Mouse (Mus musculus): ENCODE data around the gene Vamp2. TPM values are rescaled to one million over a fixed set of nuclear protein-coding genes. Genes with fewer than 3 reads are reported as not detected.

The Vamp2 gene
- polyA plus RNA-seq (2012; rRNA removed), result 124 and 131 TPM in 2 replicates

GRCm38 (mm10) chr11:69088103-69088855 is at the start of gene Vamp2:
Gene Vamp2, plus strand, starts transcription at chr11:69088490.

DNA sequence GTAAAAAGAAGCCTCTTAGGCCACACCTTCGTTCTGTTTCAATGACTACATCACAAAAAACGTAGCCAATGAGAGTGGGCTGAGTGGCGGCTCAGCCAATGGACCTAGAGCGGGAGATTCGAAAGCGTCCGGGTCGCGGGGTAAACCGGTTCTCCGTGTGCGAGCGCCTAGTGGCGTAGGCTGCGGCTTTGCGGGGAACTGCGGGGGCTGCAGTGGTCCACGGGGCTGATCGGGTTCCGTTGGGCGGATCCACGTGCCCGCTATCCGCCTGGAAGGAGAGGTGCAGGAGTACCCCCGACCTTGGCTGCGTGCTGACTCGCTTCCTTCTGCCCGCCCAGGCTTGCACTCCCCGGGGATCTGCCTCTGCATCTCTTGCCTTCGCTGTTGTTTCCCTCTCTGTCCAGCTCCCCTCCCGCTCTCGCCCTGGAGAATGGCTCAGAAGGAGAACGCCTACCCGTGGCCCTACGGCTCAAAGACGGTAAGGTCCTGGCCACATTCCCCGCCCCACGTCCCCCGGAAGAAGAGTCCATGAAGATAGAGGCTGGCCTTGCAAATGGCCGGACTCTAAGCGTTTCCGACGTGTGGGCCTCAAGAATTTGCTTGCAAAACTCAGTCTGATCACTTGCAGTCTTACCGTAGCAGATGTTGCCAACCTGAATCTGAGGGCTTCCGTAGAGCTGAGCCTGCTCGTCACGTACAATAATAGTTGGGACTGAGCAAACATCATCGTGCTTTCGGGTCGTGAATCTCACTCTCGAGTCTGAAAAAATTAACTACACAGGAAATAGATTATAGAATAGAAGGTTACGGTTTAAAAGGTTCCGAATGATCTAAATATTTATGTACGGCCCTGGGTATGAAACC is 42.5 kb upstream of the Vamp2 start, which contains the start of gene Aurkb:
Gene Aurkb (plus strand): TSS at position 117 of the 864 bp plus-strand sequence.

GRCm38 (mm10) chr11:69059357-69059974 is 28.8 kb upstream of the Vamp2 start, which contains the start of gene Borcs6:
Gene Borcs6, plus strand, starts transcription at chr11:69059717.

DNA sequence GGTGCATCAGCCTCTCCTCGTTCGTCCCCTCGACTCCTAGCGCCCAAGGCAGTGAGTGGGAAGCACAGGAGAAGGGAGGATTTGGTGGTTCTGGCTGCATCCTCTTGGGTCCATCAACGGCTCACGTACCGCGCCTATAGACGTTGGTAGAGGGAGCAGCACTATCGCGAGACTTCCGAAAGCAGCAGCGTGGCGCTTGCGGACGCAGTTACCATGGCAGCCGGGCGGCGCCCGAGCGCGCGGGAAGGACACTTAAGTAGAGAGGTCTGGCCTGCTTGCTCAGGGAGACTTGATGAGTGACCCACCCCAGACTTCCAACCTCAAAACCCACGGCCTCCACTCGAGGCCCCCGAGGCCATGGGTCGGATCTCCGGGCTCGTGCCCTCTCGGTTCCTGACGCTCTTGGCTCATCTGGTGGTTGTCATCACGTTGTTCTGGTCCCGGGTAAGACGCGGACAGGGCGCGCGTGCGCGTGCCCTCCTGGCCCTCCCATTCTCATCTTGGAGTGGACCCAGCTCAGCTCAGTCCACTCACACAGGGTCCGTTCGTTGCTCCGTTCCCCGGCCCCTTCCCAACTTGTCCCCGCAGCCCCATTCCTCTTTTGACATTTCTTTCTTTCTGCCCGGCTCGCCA is 17.6 kb upstream of the Vamp2 start, which contains the start of gene Tmem107:
Gene Tmem107 (plus strand): TSS at position 217 of the 633 bp plus-strand sequence.

DNA sequence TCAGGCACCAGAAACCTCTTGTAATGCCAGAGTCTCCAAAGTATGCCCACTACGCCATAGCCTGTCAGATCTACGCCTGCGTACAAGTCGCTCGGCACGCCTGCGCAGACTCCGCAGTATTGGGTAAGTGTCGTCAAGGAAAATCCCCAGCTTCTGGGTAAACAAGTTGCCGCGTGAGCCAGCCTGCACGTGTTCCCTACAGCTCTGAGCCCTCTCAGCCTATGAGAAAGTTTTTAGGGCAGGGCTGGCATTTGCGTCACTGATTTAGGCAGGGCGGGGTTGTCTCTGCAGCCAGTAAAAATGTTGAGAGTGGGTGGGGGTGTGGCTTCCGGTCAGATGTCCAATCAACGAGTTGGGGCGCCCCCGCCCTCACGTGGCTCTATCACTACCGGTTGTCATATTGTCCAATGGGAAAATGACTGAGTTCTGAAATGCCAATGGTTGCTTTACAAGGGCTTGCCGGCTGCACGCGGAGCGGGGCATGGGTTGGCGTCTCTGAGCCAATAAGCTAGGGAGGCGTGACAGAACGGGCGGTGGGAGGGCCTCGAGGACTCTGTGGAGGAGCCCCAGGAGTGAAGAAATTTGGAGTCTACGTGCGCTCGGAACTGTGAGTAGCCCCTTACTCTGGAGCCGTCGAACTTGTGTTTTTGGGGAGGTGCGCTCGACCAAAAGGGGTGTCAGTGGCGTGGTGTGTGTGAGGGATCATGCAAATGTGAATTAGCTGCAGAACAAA is 6.6 kb downstream of the Vamp2 start, which contains the start of gene Per1:
Gene Per1 (plus strand): TSS at position 521 of the 733 bp plus-strand sequence.

GRCm38 (mm10) chr11:69120221-69121000 is 32.1 kb downstream of the Vamp2 start, which contains the start of gene Hes7:
Gene Hes7, plus strand, starts transcription at chr11:69120404.

GRCm38 (mm10) chr11:69122336-69122951 is 34.2 kb downstream of the Vamp2 start, which contains the start of gene 9130213A22Rik:
Gene 9130213A22Rik, minus strand, starts transcription at chr11:69122589.

DNA sequence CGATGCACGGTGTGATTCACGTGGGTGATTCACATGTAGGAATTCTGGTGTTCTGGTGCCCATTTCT is 37.4 kb downstream of the Vamp2 start, which contains the start of gene Aloxe3:
Gene Aloxe3 (plus strand): TSS at position 45 of the 67 bp plus-strand sequence.

Other genes starting within 250 kb of the Vamp2 start
- gene Ndel1, start 216.6 kb upstream of the Vamp2 start, polyA plus RNA-seq (2012; rRNA removed), result 35.3 and 44.4 TPM in 2 replicates
- gene Rnf222, start 199.9 kb upstream of the Vamp2 start, polyA plus RNA-seq (2012; rRNA removed), result 0.01 and 0.07 TPM in 2 replicates
- gene Rpl26, start 186.9 kb upstream of the Vamp2 start, polyA plus RNA-seq (2012; rRNA removed), result 3,101 and 4,088 TPM in 2 replicates
- 0.53 and 0.83 TPM in 2 replicates for gene Odf4, start 161.4 kb upstream of the Vamp2 start, polyA plus RNA-seq (2012; rRNA removed)
- gene Arhgef15, start 131.0 kb upstream of the Vamp2 start, polyA plus RNA-seq (2012; rRNA removed), result 10.0 and 11.0 TPM in 2 replicates
- gene Slc25a35, start 120.4 kb upstream of the Vamp2 start, polyA plus RNA-seq (2012; rRNA removed), result 1.1 and 2.1 TPM in 2 replicates
- gene Rangrf, start 113.3 kb upstream of the Vamp2 start, polyA plus RNA-seq (2012; rRNA removed), result 30.4 and 44.3 TPM in 2 replicates
- 37.7 and 41.5 TPM in 2 replicates for gene Pfas, start 80.0 kb upstream of the Vamp2 start, polyA plus RNA-seq (2012; rRNA removed)
- gene Ctc1, start 72.6 kb upstream of the Vamp2 start, polyA plus RNA-seq (2012; rRNA removed), result 96.6 and 109 TPM in 2 replicates
- 133 and 173 TPM in 2 replicates for gene Aurkb, start 42.8 kb upstream of the Vamp2 start, polyA plus RNA-seq (2012; rRNA removed)
- gene Borcs6, start 28.8 kb upstream of the Vamp2 start, polyA plus RNA-seq (2012; rRNA removed), result 10.2 and 17.2 TPM in 2 replicates
- gene Tmem107, start 17.7 kb upstream of the Vamp2 start, polyA plus RNA-seq (2012; rRNA removed), result 21.2 and 36.6 TPM in 2 replicates
- 8.0 and 9.8 TPM in 2 replicates for gene Per1, start 6.7 kb downstream of the Vamp2 start, polyA plus RNA-seq (2012; rRNA removed)
- 0.35 and 0.40 TPM in 2 replicates for gene Hes7, start 31.9 kb downstream of the Vamp2 start, polyA plus RNA-seq (2012; rRNA removed)
- 0.14 and 0.15 TPM in 2 replicates for gene 9130213A22Rik, start 34.1 kb downstream of the Vamp2 start, polyA plus RNA-seq (2012; rRNA removed)
- 0.16 TPM in 2 replicates for gene Aloxe3, start 37.4 kb downstream of the Vamp2 start, polyA plus RNA-seq (2012; rRNA removed)
- 0.05 TPM in 2 replicates for gene Alox12b, start 68.5 kb downstream of the Vamp2 start, polyA plus RNA-seq (2012; rRNA removed)
- gene Alox8, start 109.4 kb downstream of the Vamp2 start, polyA plus RNA-seq (2012; rRNA removed), result 0.05 and 0.07 TPM in 2 replicates
- gene Gucy2e, start 148.5 kb downstream of the Vamp2 start, polyA plus RNA-seq (2012; rRNA removed), result 0.05 and 0.06 TPM in 2 replicates
- gene Cntrob, start 235.3 kb downstream of the Vamp2 start, polyA plus RNA-seq (2012; rRNA removed), result 49.2 and 87.7 TPM in 2 replicates
- 142 and 178 TPM in 2 replicates for gene Trappc1, start 235.5 kb downstream of the Vamp2 start, polyA plus RNA-seq (2012; rRNA removed)
- gene Kcnab3, start 237.8 kb downstream of the Vamp2 start, polyA plus RNA-seq (2012; rRNA removed), result 3.3 and 3.6 TPM in 2 replicates